Mouse (Mus musculus) forebrain, postnatal 0 days (tissue): Measurements from ENCODE around the gene Fnip2. TPM values are rescaled to one million over a fixed set of nuclear protein-coding genes. Genes with fewer than 3 reads are reported as not detected.

ENCODE experiments used
- ATAC-seq: fragments of 200-750 bp; cut with Nextera tagmentation; 2 replicates; pipeline ENCODE4 v1.8.0; 2017; ENCODE audit warnings: mild to moderate bottlenecking, moderate library complexity
- DNase-seq: peaks from one replicate; pipeline ENCODE4 v3.0.0-alpha.2; 2015
- H3K27ac ChIP-seq: fragments of 300-500 bp; sonication (generic); 2 replicates; pipeline ENCODE4 v1.5.1; 2014; ENCODE audit warnings: low read depth, mild to moderate bottlenecking, antibody characterized with exemption, low read length, moderate library complexity, mixed read lengths
- H3K27me3 ChIP-seq: fragments of 300-500 bp; sonication (generic); 2 replicates; pipeline ENCODE4 v1.6.1; 2014; ENCODE audit warnings: mild to moderate bottlenecking, low read length, mixed read lengths; ENCODE audit not compliant: insufficient read depth
- H3K36me3 ChIP-seq: fragments of 300-500 bp; sonication (generic); 2 replicates; pipeline ENCODE4 v1.6.1; 2014; ENCODE audit warnings: mild to moderate bottlenecking, moderate library complexity; ENCODE audit not compliant: insufficient read depth
- H3K4me1 ChIP-seq: fragments of 300-500 bp; sonication (generic); 2 replicates; pipeline ENCODE4 v1.6.1; 2014; ENCODE audit warnings: antibody characterized with exemption; ENCODE audit not compliant: insufficient read depth
- H3K4me2 ChIP-seq: fragments of 300-500 bp; sonication (generic); 2 replicates; pipeline ENCODE4 v1.6.1; 2014; ENCODE audit warnings: low read depth, mild to moderate bottlenecking, moderate library complexity
- H3K4me3 ChIP-seq: fragments of 300-500 bp; sonication (generic); 2 replicates; pipeline ENCODE4 v1.5.1; 2014; ENCODE audit warnings: low read depth, low read length, mixed read lengths
- H3K9ac ChIP-seq: fragments of 300-500 bp; sonication (generic); 2 replicates; pipeline ENCODE4 v1.6.1; 2014; ENCODE audit warnings: mild to moderate bottlenecking
- H3K9me3 ChIP-seq: fragments of 300-500 bp; sonication (generic); 2 replicates; pipeline ENCODE4 v1.6.1; 2016; ENCODE audit warnings: low read length
- CTCF ChIP-seq: sonication (generic); IDR thresholded peaks from 2 replicates; pipeline ENCODE4 v1.5.1; 2016; ENCODE audit warnings: antibody characterized with exemption, control low read depth, low read depth
- WGBS: fragments of 180-500 bp; shearing (Covaris S2); extraction: QIAGEN DNeasy Blood & Tissue Kit; methylation state at CpG from one replicate; pipeline ENCODE4 v1.1.7; 2014; 5-methylcytosine and 5-hydroxymethylcytosine counted together
- polyA plus RNA-seq: library from polyadenylated mRNA; unstranded; fragments of >200 nt; fragmentation: Nextera tagmentation; extraction: Ambion mirVana; gene quantifications from 2 replicates; pipeline ENCODE4 v1.2.1, GENCODE M21; 2015
- total RNA-seq: library from RNA; depleted of rRNA; stranded (reverse); fragments of >200 nt; gene quantifications from 2 replicates; pipeline ENCODE4 v1.2.3, GENCODE M21; 2014

Gene Fnip2
- total and polyA plus RNA-seq, 2 experiments from 2014 or later = 5.1 to 37.7 TPM

DNA sequence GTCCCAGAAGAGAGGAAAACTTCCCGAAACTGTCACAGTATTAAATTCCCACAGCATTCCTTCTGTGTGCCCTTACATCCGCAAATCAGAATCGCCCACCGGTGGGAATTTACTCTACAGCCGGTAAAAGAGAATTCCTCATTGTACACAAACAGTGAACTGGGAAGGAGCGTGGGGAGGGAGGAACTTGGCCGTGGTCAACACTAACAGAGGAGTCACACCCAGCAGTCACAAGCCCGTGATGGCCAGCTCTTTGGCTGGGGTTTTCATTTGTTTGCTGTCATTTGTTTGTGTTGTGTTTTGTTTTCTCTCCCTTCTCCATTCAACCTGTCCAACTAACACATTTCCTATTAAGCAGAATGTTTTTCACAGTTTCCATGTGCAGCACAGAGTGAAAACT is 39.7 kb downstream of the Fnip2 start:
- no peak overlapping the region for H3K4me2 ChIP-seq
- no peaks in the 10 kb centered on the region for H3K36me3 ChIP-seq
- H3K27ac ChIP-seq = no peak overlapping the region
- no peak for ATAC-seq
- H3K9ac ChIP-seq = no peak overlapping the region
- 50% methylated on average over 8 of the region's 8 CpGs for WGBS
- H3K27me3 ChIP-seq = no peaks in the 10 kb centered on the region
- no peak for DNase-seq
- H3K9me3 ChIP-seq = no peaks in the 10 kb centered on the region
- H3K4me1 ChIP-seq = no peaks in the 10 kb centered on the region
- no peak overlapping the region for H3K4me3 ChIP-seq
- no peak for TF ChIP-seq CTCF

DNA sequence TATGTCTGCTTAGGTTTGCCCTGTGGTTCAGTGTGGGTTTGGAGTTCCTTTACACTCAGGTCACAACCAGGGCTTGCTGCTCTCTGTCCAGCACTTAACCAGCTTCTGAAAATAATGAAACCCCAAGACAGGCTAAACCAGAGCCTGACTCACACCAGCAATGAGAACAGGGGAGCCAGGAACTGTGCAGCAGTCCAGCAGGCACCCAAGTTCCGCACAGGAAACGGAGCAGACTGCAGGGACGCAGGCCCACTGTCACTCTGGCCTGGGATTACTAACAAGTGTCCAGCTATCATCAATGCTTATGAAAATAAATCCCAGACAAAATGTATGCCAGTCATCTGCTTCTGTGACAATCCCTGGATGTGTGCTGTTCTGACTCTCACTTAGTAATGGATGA is 40.1 kb downstream of the Fnip2 start:
- H3K9ac ChIP-seq = no peak overlapping the region
- H3K36me3 ChIP-seq = no peaks in the 10 kb centered on the region
- DNase-seq (no peak), ATAC-seq (no peak)
- H3K27me3 ChIP-seq = no peaks in the 10 kb centered on the region
- H3K9me3 ChIP-seq = no peaks in the 10 kb centered on the region
- no peaks in the 10 kb centered on the region for H3K4me1 ChIP-seq
- no peak overlapping the region for H3K4me3 ChIP-seq
- H3K4me2 ChIP-seq = no peak overlapping the region
- no peak for TF ChIP-seq CTCF
- H3K27ac ChIP-seq = no peak overlapping the region
- WGBS = 92% methylated on average over 3 of the region's 3 CpGs

DNA sequence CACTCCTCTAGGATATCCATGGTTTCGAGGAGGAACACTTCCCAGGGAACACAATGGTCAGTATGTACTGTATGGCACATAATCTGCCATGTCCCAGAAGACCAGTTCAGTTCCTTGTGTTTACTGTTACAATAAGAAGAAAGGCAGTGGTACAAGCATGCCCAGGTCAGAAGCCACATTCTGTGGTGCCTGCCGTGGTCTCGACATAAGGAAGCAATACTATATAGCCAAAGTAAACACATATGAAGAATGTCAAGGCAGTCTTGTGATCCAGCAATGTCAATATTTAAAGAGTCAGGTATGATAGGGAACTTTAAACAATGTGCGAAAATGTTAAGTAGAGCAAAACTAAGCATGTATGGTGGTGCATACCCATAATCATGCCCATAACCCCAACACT is 44.2 kb downstream of the Fnip2 start:
- no peak for ATAC-seq

DNA sequence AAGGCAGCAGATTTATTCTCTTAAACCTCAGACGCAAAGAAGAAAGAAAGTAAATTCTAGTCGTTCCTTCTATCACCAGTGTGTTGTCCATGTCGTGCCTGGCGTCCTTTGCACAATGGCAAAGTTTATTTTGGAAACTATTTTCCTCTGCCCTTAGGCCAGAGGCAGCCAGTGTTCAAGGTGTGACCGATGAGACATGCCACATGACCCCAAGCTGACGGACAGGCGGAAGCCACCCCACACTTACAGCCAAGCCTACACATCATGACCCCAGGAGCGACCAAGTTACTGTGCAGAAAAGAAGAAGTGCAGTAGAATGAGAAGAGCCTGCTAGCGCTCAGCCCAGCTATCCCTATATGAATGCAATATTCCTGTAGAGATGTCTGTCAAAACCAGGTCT is 47.7 kb downstream of the Fnip2 start:
- ATAC-seq (no peak), DNase-seq (no peak)
- H3K4me1 ChIP-seq = no peaks in the 10 kb centered on the region; the same call in none of the 2 replicates
- TF ChIP-seq CTCF = no peak
- no peaks in the 10 kb centered on the region for H3K36me3 ChIP-seq
- H3K27ac ChIP-seq = no peak overlapping the region
- H3K4me2 ChIP-seq = no peak overlapping the region
- WGBS = 80% methylated on average over 9 of the region's 9 CpGs
- no peak overlapping the region for H3K4me3 ChIP-seq
- H3K27me3 ChIP-seq = no peaks in the 10 kb centered on the region
- H3K9me3 ChIP-seq = no peaks in the 10 kb centered on the region
- no peak overlapping the region for H3K9ac ChIP-seq

More for the DNA sequence above, 44.2 kb downstream of the Fnip2 start:
- Histone ChIP-seq H3K9ac (no peak overlapping the region), H3K4me3 (no peak overlapping the region), H3K36me3 (no peaks in the 10 kb centered on the region), H3K4me1 (no peaks in the 10 kb centered on the region; the same call in none of the 2 replicates), H3K9me3 (no peaks in the 10 kb centered on the region), H3K4me2 (no peak overlapping the region), H3K27me3 (no peaks in the 10 kb centered on the region), H3K27ac (no peak overlapping the region)
- no peak for DNase-seq
- WGBS = 90% methylated on average over 4 of the region's 4 CpGs
- no peak for TF ChIP-seq CTCF

DNA sequence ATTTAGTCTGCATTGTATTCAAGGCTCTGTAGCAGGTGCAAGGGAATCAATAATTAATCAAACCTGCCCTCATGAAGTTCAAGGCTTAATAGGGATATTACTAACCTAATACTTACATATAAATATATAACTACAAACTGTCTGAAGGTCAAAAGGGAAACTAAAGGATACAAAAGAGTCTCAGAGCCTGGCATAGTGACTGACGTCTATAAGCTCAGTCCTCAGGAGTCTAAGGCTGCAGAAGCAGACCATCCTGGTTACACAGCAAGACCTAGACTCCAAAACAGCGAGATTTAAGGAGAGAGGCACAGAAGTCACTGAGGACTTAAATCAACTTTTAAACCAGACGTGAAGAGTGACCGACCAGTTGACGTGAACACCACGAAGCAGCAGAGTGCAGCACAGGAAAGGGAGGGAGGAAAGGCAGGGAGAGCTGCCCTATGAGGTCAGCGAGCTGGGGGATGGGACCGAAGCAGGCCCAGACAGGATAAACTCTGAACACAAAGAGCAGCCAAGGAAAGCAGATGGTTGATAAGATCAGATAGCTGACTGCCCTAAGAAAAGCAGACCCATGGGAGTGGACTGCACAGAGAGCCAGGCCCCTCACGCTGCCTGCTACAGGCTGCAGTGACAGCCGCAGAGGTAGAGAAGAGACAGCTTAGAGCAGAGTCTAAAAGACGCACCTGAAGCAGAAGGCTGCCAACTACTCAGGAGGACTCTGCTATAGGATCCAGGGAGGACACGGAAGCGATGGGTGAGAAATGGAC is 48.7 kb downstream of the Fnip2 start:
- ATAC-seq (no peak; the same call in 1 of the 2 replicates), DNase-seq (no peak)
- 49% methylated on average over 13 of the region's 13 CpGs for WGBS
- Histone ChIP-seq H3K4me1 (no peaks in the 10 kb centered on the region; the same call in none of the 2 replicates), H3K4me3 (no peak overlapping the region), H3K27me3 (no peaks in the 10 kb centered on the region), H3K9ac (no peak overlapping the region), H3K9me3 (no peaks in the 10 kb centered on the region), H3K4me2 (no peak overlapping the region), H3K36me3 (no peaks in the 10 kb centered on the region), H3K27ac (no peak overlapping the region)
- TF ChIP-seq CTCF = no peak

DNA sequence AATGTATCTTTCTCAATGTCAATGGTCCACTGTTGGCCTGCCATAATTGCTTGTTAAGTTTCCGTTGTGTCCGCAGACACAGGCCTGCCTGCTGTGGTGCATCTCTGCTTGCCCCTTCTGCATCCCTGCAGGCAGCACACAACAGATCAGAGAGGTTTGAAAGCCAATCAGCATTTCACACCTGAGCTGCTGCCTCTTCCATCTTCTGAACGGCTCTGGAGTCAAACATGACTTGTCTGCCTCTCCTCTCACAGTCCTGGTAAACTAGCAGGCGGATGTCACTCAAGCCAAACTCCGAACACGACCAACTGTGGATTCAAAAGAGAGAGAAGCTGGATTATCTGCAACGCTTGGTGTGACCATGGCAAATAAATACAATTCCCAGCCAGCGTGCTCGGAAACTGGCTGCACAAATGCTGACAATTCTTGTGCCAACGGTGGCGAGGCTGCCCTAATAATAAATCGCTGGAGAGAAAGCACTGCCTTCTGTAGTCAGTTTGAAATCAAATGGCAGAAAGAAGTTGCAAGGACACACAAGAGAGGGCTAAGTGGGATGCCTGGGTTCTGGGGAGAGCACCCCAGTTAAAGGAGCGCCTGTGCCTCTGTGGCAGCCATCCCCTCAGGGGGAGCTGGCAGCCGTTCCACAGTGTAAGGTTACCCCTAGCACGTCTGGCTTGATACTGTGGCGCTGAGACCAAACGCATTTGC is 49.6 kb downstream of the Fnip2 start:
- H3K4me3 ChIP-seq = no peak overlapping the region
- no peak overlapping the region for H3K9ac ChIP-seq
- ATAC-seq = no peak; the same call in none of the 2 replicates
- no peaks in the 10 kb centered on the region for H3K9me3 ChIP-seq
- WGBS = 35% methylated on average over 17 of the region's 17 CpGs
- DNase-seq = peak; percentile 49
- H3K4me2 ChIP-seq = no peak overlapping the region
- TF ChIP-seq CTCF = no peak
- H3K4me1 ChIP-seq = no peaks in the 10 kb centered on the region; the same call in none of the 2 replicates
- H3K27ac ChIP-seq = 0 out of 2 replicates have a peak overlapping the region, but pooled peaks have one; percentile 3
- H3K27me3 ChIP-seq = no peaks in the 10 kb centered on the region
- no peaks in the 10 kb centered on the region for H3K36me3 ChIP-seq

DNA sequence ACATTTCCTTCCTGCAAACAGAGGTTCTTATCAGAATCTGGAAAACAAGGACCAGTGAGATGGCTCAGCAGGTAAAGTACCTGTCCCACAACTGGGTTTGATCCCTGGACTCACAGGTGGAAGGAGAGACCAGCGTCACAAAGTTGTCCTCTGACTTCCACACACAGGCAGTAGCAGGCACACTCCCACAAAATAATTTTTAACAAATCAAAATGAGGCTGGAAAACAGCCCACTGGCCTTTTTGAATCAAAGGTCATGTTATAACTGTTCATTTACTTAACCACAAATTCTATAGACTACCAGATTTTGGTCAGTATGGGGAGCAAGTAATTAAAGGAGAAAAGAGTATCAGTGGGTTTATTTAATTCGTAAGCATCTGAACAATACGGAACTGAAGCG is 50.6 kb downstream of the Fnip2 start:
- no peak overlapping the region for H3K4me2 ChIP-seq
- no peaks in the 10 kb centered on the region for H3K36me3 ChIP-seq
- 86% methylated on average over 4 of the region's 4 CpGs for WGBS
- no peaks in the 10 kb centered on the region for H3K27me3 ChIP-seq
- TF ChIP-seq CTCF = no peak
- no peaks in the 10 kb centered on the region; the same call in none of the 2 replicates for H3K4me1 ChIP-seq
- ATAC-seq (no peak), DNase-seq (no peak)
- no peak overlapping the region for H3K9ac ChIP-seq
- H3K27ac ChIP-seq = no peak overlapping the region
- no peaks in the 10 kb centered on the region for H3K9me3 ChIP-seq
- no peak overlapping the region for H3K4me3 ChIP-seq
